In the genomic region with DNA sequence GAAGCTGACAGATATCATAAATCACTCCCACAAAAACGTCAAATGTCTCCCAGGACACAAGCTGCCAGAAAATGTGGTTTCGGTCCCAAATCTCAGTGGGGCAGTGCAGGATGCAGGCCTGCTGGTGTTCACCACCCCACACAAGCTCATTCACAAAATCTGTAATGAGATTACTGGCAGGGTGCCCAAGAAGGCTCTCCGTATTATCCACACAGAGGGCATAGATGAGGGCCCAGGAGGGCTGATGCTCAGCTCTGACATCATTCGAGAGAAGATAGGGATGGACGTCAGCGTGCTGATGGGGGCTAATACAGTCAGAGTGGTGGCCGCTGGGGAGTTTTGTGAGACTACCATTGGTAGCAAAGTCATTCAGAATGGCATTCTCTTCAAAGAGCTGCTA, we compare ENCODE assay signal across 27 mouse cellular contexts.
DNase-seq lines count a peak whose midpoint lies in the region; ATAC-seq and TF ChIP-seq lines count a peak whose summit lies in the region.
"Had no signal": no experiment of that assay in that cellular context is flagged by ENCODE, and none has a peak within 500 bp of the region (broad histone marks: within the 10 kb centered on the region; RNA-seq: fewer than 3 reads in every experiment).

No protein-coding gene starts in this region.

- intact Hi-C loops in heart, adult 2 months (cut with DNase I), result no loop called here

- no peak for TF ChIP-seq POLR2A in heart, adult 2 months (IDR thresholded peaks at IDR 0.05; ENCODE audit: insufficient read depth, low read depth, low read length)

- H3K4me1 ChIP-seq in heart, adult 2 months (ENCODE audit: control insufficient read depth, insufficient read depth, low read length), result no peaks in the 10 kb centered on the region
- H3K4me1 ChIP-seq in hindbrain, embryonic 16.5 days (ENCODE audit: control insufficient read depth, insufficient read depth, low read depth, low read length), result no peaks in the 10 kb centered on the region
- H3K4me1 ChIP-seq: embryonic facial prominence, embryonic 13.5 days; forebrain, embryonic 12.5 days; heart, embryonic 10.5 days; intestine, embryonic 15.5 days; liver, embryonic 13.5 days; megakaryocyte, embryonic 14.5 days had no signal

- no peak for TF ChIP-seq EP300 in heart, adult 2 months (IDR thresholded peaks at IDR 0.05; ENCODE audit: insufficient read depth, low read depth, low read length)

- no peak for TF ChIP-seq CTCF in heart, adult 2 months (IDR thresholded peaks at IDR 0.05)

- H3K79me2 ChIP-seq in heart, adult 2 months (replicated peaks; ENCODE audit: control insufficient read depth, insufficient read depth, low read length), result no peaks in the 10 kb centered on the region

- H3K27me3 ChIP-seq in heart, adult 2 months (ENCODE audit: control insufficient read depth, insufficient read depth, low read length), result no peaks in the 10 kb centered on the region
- no peaks in the 10 kb centered on the region for H3K27me3 ChIP-seq in hindbrain, embryonic 16.5 days (replicated peaks; ENCODE audit: control insufficient read depth, insufficient read depth, low read length)
- H3K27me3 ChIP-seq: embryonic facial prominence, embryonic 13.5 days; intestine, embryonic 15.5 days; liver, embryonic 13.5 days; megakaryocyte, embryonic 14.5 days; Patski had no signal

- no peaks in the 10 kb centered on the region for H3K9me3 ChIP-seq in hindbrain, embryonic 16.5 days (ENCODE audit: control insufficient read depth, low read length)
- H3K9me3 ChIP-seq: embryonic facial prominence, embryonic 13.5 days; forebrain, embryonic 12.5 days; heart, embryonic 10.5 days; intestine, embryonic 15.5 days; liver, embryonic 13.5 days had no signal

- no peaks in the 10 kb centered on the region for H3K36me3 ChIP-seq in heart, adult 2 months (ENCODE audit: control insufficient read depth, insufficient read depth, low read length)
- H3K36me3 ChIP-seq in hindbrain, embryonic 16.5 days (ENCODE audit: control insufficient read depth, insufficient read depth, low read length), result no peaks in the 10 kb centered on the region
- H3K36me3 ChIP-seq: embryonic facial prominence, embryonic 13.5 days; forebrain, embryonic 12.5 days; heart, embryonic 10.5 days; intestine, embryonic 15.5 days; liver, embryonic 13.5 days had no signal

- no peak overlapping the region for H3K9ac ChIP-seq in heart, adult 2 months (ENCODE audit: low read depth, low read length)
- H3K9ac ChIP-seq in hindbrain, embryonic 16.5 days (ENCODE audit: low read depth, low read length), result no peak overlapping the region
- H3K9ac ChIP-seq: embryonic facial prominence, embryonic 13.5 days; forebrain, embryonic 12.5 days; intestine, embryonic 15.5 days; liver, embryonic 13.5 days had no signal

- no peak overlapping the region for H3K4me2 ChIP-seq in hindbrain, embryonic 16.5 days (ENCODE audit: low read length)
- H3K4me2 ChIP-seq: embryonic facial prominence, embryonic 13.5 days; forebrain, embryonic 12.5 days; intestine, embryonic 15.5 days; liver, embryonic 13.5 days had no signal

- ATAC-seq in hindbrain, embryonic 16.5 days, result peak; percentile 69; the same call in 1 of the 2 replicates
- ATAC-seq: intestine, embryonic 15.5 days; Patski had no signal

- WGBS in heart, adult 2 months, result 68% methylated on average over 7 of the region's 7 CpGs
- WGBS in hindbrain, embryonic 16.5 days, result 55% methylated on average over 7 of the region's 7 CpGs

- H3K27ac ChIP-seq in heart, adult 2 months, result no peak overlapping the region
- no peak overlapping the region for H3K27ac ChIP-seq in hindbrain, embryonic 16.5 days (ENCODE audit: low read depth, low read length)
- H3K27ac ChIP-seq: embryonic facial prominence, embryonic 13.5 days; forebrain, embryonic 12.5 days; heart, embryonic 10.5 days; intestine, embryonic 15.5 days; liver, embryonic 13.5 days had no signal

- H3K4me3 ChIP-seq in heart, adult 2 months, result no peak overlapping the region
- no peak overlapping the region for H3K4me3 ChIP-seq in hindbrain, embryonic 16.5 days (ENCODE audit: low read length)
- H3K4me3 ChIP-seq: embryonic facial prominence, embryonic 13.5 days; erythroblast, embryonic 14.5 days; forebrain, embryonic 12.5 days; heart, embryonic 10.5 days; intestine, embryonic 15.5 days; liver, embryonic 13.5 days; megakaryocyte, embryonic 14.5 days had no signal

- DNase-seq in heart, adult 11 months, result peak; percentile 73
- no peak for DNase-seq in heart, adult 2 months
- DNase-seq in lung, postnatal 10 days, result peak; percentile 1
- no peak for DNase-seq in lung, postnatal 4 days
- DNase-seq in right cerebral cortex, postnatal 14 days, result peak; percentile 2
- DNase-seq in right cerebral cortex, postnatal 10 days (ENCODE audit: low spot score in 2 of 2), result no peak
- no peak for DNase-seq in thymus, postnatal 36 days
- DNase-seq: adrenal gland, postnatal 36 days; cerebellum, adult 11 months; cerebellum, postnatal 36 days; embryo, embryonic 11 days; gastrocnemius, postnatal 36 days; heart, postnatal 4 days; kidney, adult 8-10 months; kidney, postnatal 25 days; liver, embryonic 13.5 days; lung, adult 2 months; right cerebral cortex, postnatal 25 days; thymus, adult 2 months had no signal

Comparison
In these comparisons a context has a peak if more than half of its experiments do, and no peak if none do; other contexts are left out.
1. DNase-seq: peak in heart, adult 11 months (single experiment), lung, postnatal 10 days (single experiment) and right cerebral cortex, postnatal 14 days (single experiment); none in heart, adult 2 months (0 of 2), lung, postnatal 4 days (0 of 2), right cerebral cortex, postnatal 10 days (0 of 2) and thymus, postnatal 36 days (0 of 2).